In genomic region chr2:106683185-106683831, GRCm38 (mm10) we compare ENCODE assay signal across 8 mouse cellular contexts. TPM values are rescaled to one million over a fixed set of nuclear protein-coding genes. Genes with fewer than 3 reads are reported as not detected.
DNase-seq lines count a peak whose midpoint lies in the region; ATAC-seq and TF ChIP-seq lines count a peak whose summit lies in the region.

No protein-coding gene starts in this region.

- H3K4me2 ChIP-seq in lung, postnatal 0 days (replicated peaks; ENCODE audit: low read depth, low read length) = peak overlapping the region; percentile 15; the same call in 1 of the 2 replicates
- H3K4me2 ChIP-seq in intestine, embryonic 14.5 days (ENCODE audit: low read length) = peak overlapping the region; percentile 29; the same call in 1 of the 2 replicates
- H3K4me2 ChIP-seq in neural tube, embryonic 15.5 days = peak overlapping the region; percentile 35

- H3K9ac ChIP-seq in lung, postnatal 0 days (replicated peaks; ENCODE audit: low read depth) = no peak overlapping the region
- no peak overlapping the region for H3K9ac ChIP-seq in intestine, embryonic 14.5 days (ENCODE audit: low read length)
- H3K9ac ChIP-seq in neural tube, embryonic 15.5 days (replicated peaks) = no peak overlapping the region

- H3K4me3 ChIP-seq in lung, postnatal 0 days (ENCODE audit: low read depth, low read length) = no peak overlapping the region
- H3K4me3 ChIP-seq in intestine, embryonic 14.5 days (ENCODE audit: low read depth, low read length) = no peak overlapping the region
- H3K4me3 ChIP-seq in neural tube, embryonic 15.5 days (replicated peaks) = no peak overlapping the region
- no peak overlapping the region for H3K4me3 ChIP-seq in left cerebral cortex, adult 2 months

- H3K36me3 ChIP-seq in lung, postnatal 0 days (ENCODE audit: insufficient read depth, low read length) = no peaks in the 10 kb centered on the region
- no peaks in the 10 kb centered on the region for H3K36me3 ChIP-seq in intestine, embryonic 14.5 days (ENCODE audit: control insufficient read depth, insufficient read depth, low read length)
- H3K36me3 ChIP-seq in neural tube, embryonic 15.5 days = no peaks in the 10 kb centered on the region

- H3K9me3 ChIP-seq in lung, postnatal 0 days (ENCODE audit: low read length) = no peaks in the 10 kb centered on the region
- H3K9me3 ChIP-seq in intestine, embryonic 14.5 days (ENCODE audit: control insufficient read depth, low read length) = no peaks in the 10 kb centered on the region
- H3K9me3 ChIP-seq in neural tube, embryonic 15.5 days (replicated peaks) = no peaks in the 10 kb centered on the region

- intact Hi-C loops in left cerebral cortex, adult 2 months (cut with DNase I) = no loop called here

- 28% methylated on average over 9 of the region's 9 CpGs for WGBS in lung, postnatal 0 days
- 36% methylated on average over 9 of the region's 9 CpGs for WGBS in intestine, embryonic 14.5 days
- WGBS in neural tube, embryonic 15.5 days = 19% methylated on average over 9 of the region's 9 CpGs

- no peaks in the 10 kb centered on the region for H3K27me3 ChIP-seq in lung, postnatal 0 days (replicated peaks; ENCODE audit: insufficient read depth, low read length)
- H3K27me3 ChIP-seq in intestine, embryonic 14.5 days (replicated peaks; ENCODE audit: control insufficient read depth, insufficient read depth, low read length) = no peaks in the 10 kb centered on the region
- H3K27me3 ChIP-seq in neural tube, embryonic 15.5 days (replicated peaks) = no peaks in the 10 kb centered on the region

- no peaks in the 10 kb centered on the region for H3K4me1 ChIP-seq in lung, postnatal 0 days (ENCODE audit: insufficient read depth, low read depth, low read length)
- H3K4me1 ChIP-seq in intestine, embryonic 14.5 days (replicated peaks; ENCODE audit: control insufficient read depth, insufficient read depth, low read length) = 0 out of 2 replicates have a peak, but pooled peaks cover 4% of the 10 kb centered on the region
- peaks cover 9% of the 10 kb centered on the region for H3K4me1 ChIP-seq in neural tube, embryonic 15.5 days

- DNase-seq in frontal cortex, postnatal 10 days (ENCODE audit: low spot score in 2 of 2) = no peak
- DNase-seq in lung, postnatal 0 days (ENCODE audit: low spot score) = no peak
- no peak for DNase-seq in lung, postnatal 4 days
- no peak for DNase-seq in intestine, embryonic 14.5 days (ENCODE audit: low spot score)
- DNase-seq in frontal cortex, adult 2 months (ENCODE audit: extremely low spot score in 1 of 2, low spot score in 1 of 2) = no peak
- no peak for DNase-seq in left cerebral cortex, adult 2 months (ENCODE audit: extremely low spot score in 1 of 2, low spot score in 2 of 2)

- no peak for TF ChIP-seq CTCF in lung, postnatal 0 days (IDR thresholded peaks at IDR 0.05)
- no peak for TF ChIP-seq CTCF in left cerebral cortex, adult 2 months (IDR thresholded peaks at IDR 0.05)

- no peak overlapping the region for H3K27ac ChIP-seq in lung, postnatal 0 days (ENCODE audit: low read length)
- H3K27ac ChIP-seq in intestine, embryonic 14.5 days (ENCODE audit: low read depth) = peak overlapping the region; percentile 47; the same call in 1 of the 2 replicates
- peak overlapping the region; percentile 34; the same call in 1 of the 2 replicates for H3K27ac ChIP-seq in neural tube, embryonic 15.5 days (replicated peaks)
- H3K27ac ChIP-seq in left cerebral cortex, adult 2 months = no peak overlapping the region

- TF ChIP-seq EP300 in lung, postnatal 0 days (IDR thresholded peaks at IDR 0.05) = no peak

- ATAC-seq in frontal cortex, adult (ENCODE audit: low TSS enrichment) = peak; percentile 77
- no peak for ATAC-seq in lung, postnatal 0 days
- no peak for ATAC-seq in intestine, embryonic 14.5 days (replicated peaks; ENCODE audit: low FRiP score, low TSS enrichment, low read depth)
- ATAC-seq in neural tube, embryonic 15.5 days (ENCODE audit: low FRiP score) = no peak; the same call in 1 of the 2 replicates

RNA-seq across cellular contexts. Expression of gene Mpped2, which starts 9.8 kb away (rescaled TPM):
- polyA plus RNA-seq in lung, postnatal 0 days (2015; fragmentation: Nextera tagmentation; extraction: Ambion mirVana) = 9.7 and 13.9 TPM in 2 replicates
- polyA plus RNA-seq in intestine, embryonic 14.5 days (2014; fragmentation: Nextera tagmentation; extraction: Ambion mirVana) = 45.6 and 54.7 TPM in 2 replicates
- 164 and 222 TPM in 2 replicates for polyA plus RNA-seq in neural tube, embryonic 15.5 days (2015; fragmentation: Nextera tagmentation; extraction: Ambion mirVana)
- 22.8 and 24.2 TPM in 2 replicates for polyA plus RNA-seq in frontal cortex, adult 2 months (2012; rRNA removed)
- 10 to 100 TPM; 30.7 to 32.8 TPM for total RNA-seq in left cerebral cortex, adult 2 months (2021)

Comparison
In these comparisons a context has a peak if more than half of its experiments do, and no peak if none do; other contexts are left out.
1. H3K27ac ChIP-seq: peak in intestine, embryonic 14.5 days (single experiment) and neural tube, embryonic 15.5 days (single experiment); none in lung, postnatal 0 days (single experiment) and left cerebral cortex, adult 2 months (single experiment).
2. Peak in every context shown above with its lines, with median percentiles within 50 percentile points of each other: H3K4me2 ChIP-seq.